Mouse (Mus musculus) CH12.LX (cell line): ENCODE results near the gene Rtn3. TPM values are rescaled to one million over a fixed set of nuclear protein-coding genes. Genes with fewer than 3 reads are reported as not detected.
A peak's percentile ranks its signal among the peaks of the same experiment; 100 is the strongest.

Source experiments
- DNase-seq: peaks from one replicate; pipeline ENCODE4 v3.0.0-alpha.2; 2013; ENCODE audit errors: extremely low read depth
- H3K27ac ChIP-seq: 2 replicates; pipeline ENCODE4 v1.5.1; 2012; ENCODE audit warnings: low read depth, mild to moderate bottlenecking, control low read depth, moderate library complexity; ENCODE audit not compliant: insufficient read depth
- H3K27me3 ChIP-seq: replicated peaks from 2 replicates; pipeline ENCODE3; 2012; ENCODE audit warnings: inconsistent platforms
- H3K36me3 ChIP-seq, 2 experiments: replicated peaks in 1 of 2; 2 replicates each; pipeline versions ENCODE3 to v1.6.1; 2012; ENCODE audit warnings: inconsistent platforms in 1 of 2, low read length in 1 of 2, mild to moderate bottlenecking in 1 of 2, mixed read lengths in 1 of 2, moderate library complexity in 1 of 2; ENCODE audit not compliant: control insufficient read depth in 1 of 2, insufficient read depth in 1 of 2
- H3K4me1 ChIP-seq, 2 experiments: 2 replicates each; pipeline ENCODE4 v1.6.1; 2012; ENCODE audit warnings: inconsistent platforms in 1 of 2, moderate library complexity in 1 of 2; ENCODE audit not compliant: insufficient read depth in 2 of 2, control insufficient read depth in 1 of 2
- H3K4me2 ChIP-seq: 2 replicates; pipeline ENCODE4 v1.6.1; 2012; ENCODE audit warnings: low read depth, mild to moderate bottlenecking, control low read depth; ENCODE audit not compliant: poor library complexity, insufficient read depth, severe bottlenecking
- H3K4me3 ChIP-seq, 3 experiments: fragments of 150-350 bp in 1 of 3; sonication (generic) in 1 of 3; replicated peaks in 1 of 3; 2 replicates each; pipeline versions ENCODE3 to v1.5.1; 2011 to 2012; ENCODE audit warnings: low read depth in 2 of 3, low read length in 2 of 3, mild to moderate bottlenecking in 2 of 3, moderate library complexity in 2 of 3, control low read depth in 1 of 3, improper control_type of control experiment in 1 of 3, inconsistent platforms in 1 of 3, mixed read lengths in 1 of 3; ENCODE audit not compliant: poor library complexity in 1 of 3
- H3K79me2 ChIP-seq: replicated peaks from 2 replicates; pipeline ENCODE4 v1.6.1; 2012; ENCODE audit warnings: mild to moderate bottlenecking, moderate library complexity; ENCODE audit not compliant: control insufficient read depth, poor library complexity, insufficient read depth, severe bottlenecking; ENCODE audit errors: extremely low read depth
- H3K9ac ChIP-seq: 2 replicates; pipeline ENCODE4 v1.6.1; 2012; ENCODE audit warnings: low read depth, mild to moderate bottlenecking, control low read depth, moderate library complexity; ENCODE audit not compliant: insufficient read depth
- H3K9me3 ChIP-seq: replicated peaks from 2 replicates; pipeline ENCODE3; 2012; ENCODE audit warnings: low read length, inconsistent platforms, mixed read lengths
- BHLHE40 ChIP-seq: IDR thresholded peaks from 2 replicates; pipeline ENCODE4 v1.6.1; 2011; ENCODE audit warnings: mild to moderate bottlenecking, low read depth, low read length, improper control_type of control experiment
- GABPA ChIP-seq: IDR thresholded peaks from 2 replicates; pipeline ENCODE4 v1.6.1; 2012; ENCODE audit warnings: low read depth, low read length, improper control_type of control experiment, inconsistent platforms; ENCODE audit not compliant: insufficient replicate concordance
- IRF4 ChIP-seq: IDR thresholded peaks from 2 replicates; pipeline ENCODE4 v1.6.1; 2014; ENCODE audit warnings: low read depth, mild to moderate bottlenecking, inconsistent platforms, low read length, improper control_type of control experiment
- JUND ChIP-seq: conservative IDR thresholded peaks from 2 replicates; pipeline ENCODE4 v1.6.1; 2011; ENCODE audit warnings: low read depth, low read length, improper control_type of control experiment
- MAX ChIP-seq: IDR thresholded peaks from 2 replicates; pipeline ENCODE4 v1.6.1; 2011; ENCODE audit warnings: low read length, improper control_type of control experiment
- PAX5 ChIP-seq: IDR thresholded peaks from 2 replicates; pipeline ENCODE4 v1.6.1; 2012; ENCODE audit warnings: low read length, inconsistent platforms, mixed read lengths
- POLR2AphosphoS2 ChIP-seq: IDR thresholded peaks from 2 replicates; pipeline ENCODE4 v1.6.1; 2011; ENCODE audit warnings: low read depth, low read length, improper control_type of control experiment
- RAD21 ChIP-seq: IDR thresholded peaks from 2 replicates; pipeline ENCODE4 v1.6.1; 2011; ENCODE audit warnings: low read depth, mild to moderate bottlenecking, low read length, improper control_type of control experiment, moderate library complexity
- RCOR1 ChIP-seq: conservative IDR thresholded peaks from 2 replicates; pipeline ENCODE4 v1.6.1; 2012; ENCODE audit warnings: low read depth, mild to moderate bottlenecking, inconsistent platforms, low read length, improper control_type of control experiment
- TCF12 ChIP-seq: IDR thresholded peaks from 2 replicates; pipeline ENCODE4 v1.6.1; 2014; ENCODE audit warnings: low read depth, mild to moderate bottlenecking, inconsistent platforms, low read length, improper control_type of control experiment
- UBTF ChIP-seq: IDR thresholded peaks from 2 replicates; pipeline ENCODE4 v1.6.1; 2012; ENCODE audit warnings: low read depth, mild to moderate bottlenecking, inconsistent platforms, low read length, improper control_type of control experiment, moderate library complexity
- USF2 ChIP-seq: conservative IDR thresholded peaks from 2 replicates; pipeline ENCODE4 v1.6.1; 2011; ENCODE audit warnings: low read depth, low read length, improper control_type of control experiment
- ZC3H11A ChIP-seq: IDR thresholded peaks from 2 replicates; pipeline ENCODE4 v1.6.1; 2012; ENCODE audit warnings: low read depth, mild to moderate bottlenecking, inconsistent platforms, low read length, improper control_type of control experiment
- ZKSCAN1 ChIP-seq: IDR thresholded peaks from 2 replicates; pipeline ENCODE4 v1.6.1; 2012; ENCODE audit warnings: low read depth, inconsistent platforms, low read length, improper control_type of control experiment, borderline replicate concordance
- ZMIZ1 ChIP-seq: IDR thresholded peaks from 2 replicates; pipeline ENCODE4 v1.6.1; 2012; ENCODE audit warnings: low read depth, mild to moderate bottlenecking, inconsistent platforms, low read length, improper control_type of control experiment
- dilution Hi-C: fragments of 300-500 bp; cut with MboI; formaldehyde crosslinking; loops from 2 replicates; pipeline ENCODE4 v1.14.3; 2020; ENCODE audit warnings: low sequenced_read_pairs; ENCODE audit not compliant: extremely low pct_unique_long_range_greater_than_20kb, extremely low pct_ligation_motif_present
- in situ Hi-C: fragments of 300-500 bp; cut with MboI; formaldehyde crosslinking; loops from 3 replicates; pipeline ENCODE4 v1.14.3; 2019; ENCODE audit warnings: low sequenced_read_pairs, low pct_ligation_motif_present, low pct_unique_long_range_greater_than_20kb, mixed read lengths
- polyA plus RNA-seq: library from polyadenylated mRNA; unstranded; fragments of >175 nt; gene quantifications from 2 replicates; pipeline ENCODE4 v1.2.1, GENCODE M21; 2012; ENCODE audit warnings: low read depth; ENCODE audit not compliant: insufficient read length
- total RNA-seq, 2 experiments: library from RNA; depleted of rRNA; stranded (reverse); fragments of 300-350 nt in 1 of 2; fragments of >200 nt in 1 of 2; gene quantifications; 2 replicates each; pipeline ENCODE4 v1.2.3; 2012 to 2014

Gene Rtn3
- total and polyA plus RNA-seq, 3 experiments, result 32.7 to 102 (median 39.1) TPM

DNA sequence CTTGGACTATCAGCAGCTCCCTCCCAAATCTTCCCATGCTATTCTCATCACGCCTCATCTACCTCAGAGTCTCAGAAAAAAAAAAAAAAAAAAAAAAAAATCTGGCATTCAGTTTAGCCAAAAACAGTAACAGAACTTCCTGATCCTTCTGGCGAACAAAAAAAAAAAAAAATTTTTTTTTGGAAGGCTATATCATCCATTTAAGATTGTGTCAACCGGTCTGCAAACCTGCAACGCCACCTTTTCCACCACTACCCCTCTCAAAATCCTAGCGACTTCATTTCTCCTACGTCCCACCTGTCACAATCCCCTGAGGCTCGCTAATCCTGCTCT lies 849 bp downstream of the Rtn3 start (continued):
- no peak for TF ChIP-seq ZC3H11A
- no peak for TF ChIP-seq RCOR1

DNA sequence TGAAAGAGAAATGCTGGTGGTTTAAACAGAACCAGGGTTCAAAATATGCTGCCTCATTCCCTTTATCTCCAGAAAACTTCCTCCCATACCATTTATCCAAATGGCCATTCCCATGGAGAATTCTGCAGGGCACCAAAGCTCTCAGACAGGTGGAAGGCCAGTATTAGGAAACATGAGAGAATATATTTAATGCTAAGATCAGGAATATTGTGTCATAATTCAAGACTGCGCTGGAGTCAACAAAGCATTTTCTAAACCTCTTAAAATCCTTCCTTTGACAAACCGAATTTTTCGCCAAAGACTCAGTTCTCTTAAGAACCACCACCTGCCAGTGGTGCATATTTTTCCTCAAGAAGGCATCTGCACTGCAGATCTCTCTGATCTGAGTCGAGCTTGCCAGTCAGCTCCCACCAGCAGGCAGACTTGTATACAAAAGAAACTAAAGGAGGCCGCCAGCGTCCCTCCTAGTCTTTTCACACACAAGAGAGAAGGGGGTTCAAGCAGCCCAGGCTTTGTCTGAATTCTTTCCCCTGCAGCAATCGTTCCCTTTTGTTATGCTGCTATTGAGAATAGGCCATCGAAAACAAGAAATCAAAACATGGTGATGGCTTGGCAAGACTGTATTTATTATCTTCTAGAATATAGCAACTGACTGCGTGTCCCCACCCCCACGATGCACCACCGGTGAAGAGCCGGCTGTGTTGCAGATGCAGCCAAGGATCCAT lies 1.4 kb downstream of the Rtn3 start:
- Histone ChIP-seq H3K9me3 (no peaks in the 10 kb centered on the region), H3K9ac (peak overlapping the region; percentile 97), H3K4me1 (peaks cover 0 to 39% of the 10 kb centered on the region in 2 experiments; a peak in 2 of 4 replicates), H3K36me3 (peaks cover 0 to 17% of the 10 kb centered on the region in 2 experiments), H3K4me2 (peak overlapping the region; percentile 98), H3K27me3 (no peaks in the 10 kb centered on the region), H3K79me2 (peaks cover 44% of the 10 kb centered on the region), H3K4me3 (peak overlapping the region; percentile 48 to 88 (median 73)), H3K27ac (no peak overlapping the region)
- no peak for TF ChIP-seq BHLHE40
- dilution Hi-C loops (no loop called here), in situ Hi-C loops (no loop called here)
- DNase-seq, result no peak

DNA sequence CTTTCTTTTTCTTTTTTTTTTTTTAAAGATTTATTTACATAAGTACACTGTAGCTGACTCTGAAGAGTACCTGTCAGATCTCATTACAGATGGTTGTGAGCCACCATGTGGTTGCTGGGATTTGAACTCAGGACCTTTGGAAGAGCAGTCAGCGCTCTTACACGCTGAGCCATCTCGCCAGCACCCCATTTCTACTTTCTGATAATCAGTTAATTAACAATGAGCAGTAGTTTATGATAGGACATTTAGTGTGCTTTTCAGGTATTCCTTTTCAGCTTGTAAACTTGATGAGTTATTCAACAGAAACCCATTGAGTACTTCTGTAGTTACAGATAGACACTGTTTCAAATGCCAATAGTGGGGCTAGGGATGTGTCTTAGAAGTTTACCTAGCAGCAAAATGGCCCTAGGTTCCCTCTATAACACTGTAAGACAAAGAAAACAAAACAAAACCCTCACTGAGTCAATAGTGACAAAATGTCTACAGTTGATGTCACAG lies 3.3 kb downstream of the Rtn3 start:
- no peaks in the 10 kb centered on the region for H3K27me3 ChIP-seq
- in situ Hi-C loops, result no loop called here
- dilution Hi-C loops, result no loop called here
- no peak for DNase-seq
- TF ChIP-seq GABPA, result no peak
- TF ChIP-seq USF2, result no peak
- TF ChIP-seq MAX, result no peak
- no peak for TF ChIP-seq JUND
- TF ChIP-seq RAD21, result no peak
- TF ChIP-seq IRF4, result no peak
- no peak for TF ChIP-seq TCF12
- TF ChIP-seq UBTF, result no peak
- no peak for TF ChIP-seq ZKSCAN1
- TF ChIP-seq PAX5, result no peak
- TF ChIP-seq ZMIZ1, result no peak
- TF ChIP-seq POLR2AphosphoS2, result no peak
- H3K9ac ChIP-seq, result no peak overlapping the region
- no peaks in the 10 kb centered on the region for H3K9me3 ChIP-seq
- H3K4me3 ChIP-seq, result no peak overlapping the region
- no peak overlapping the region for H3K4me2 ChIP-seq
- no peak overlapping the region for H3K27ac ChIP-seq
- H3K36me3 ChIP-seq, result peaks cover 0 to 19% of the 10 kb centered on the region in 2 experiments
- H3K79me2 ChIP-seq, result peaks cover 52% of the 10 kb centered on the region
- H3K4me1 ChIP-seq, result peaks cover 0 to 29% of the 10 kb centered on the region in 2 experiments; a peak in 2 of 4 replicates
